Mouse (Mus musculus) G1E (cell line): Measurements from ENCODE around the gene Qprt. TPM values are rescaled to one million over a fixed set of nuclear protein-coding genes. Genes with fewer than 3 reads are reported as not detected.

ENCODE experiments used
- ATAC-seq: 2 replicates; pipeline ENCODE4 v1.8.0; 2016; ENCODE audit warnings: mild to moderate bottlenecking; ENCODE audit not compliant: insufficient number of reproducible peaks, poor library complexity, low FRiP score, severe bottlenecking; ENCODE audit errors: extremely low read depth
- DNase-seq: peaks from one replicate; pipeline ENCODE4 v3.0.0; 2012; ENCODE audit warnings: low spot score
- H3K27me3 ChIP-seq: 2 replicates; pipeline ENCODE4 v1.6.1; 2012; ENCODE audit warnings: mild to moderate bottlenecking, low read length, inconsistent platforms; ENCODE audit not compliant: insufficient read depth
- H3K36me3 ChIP-seq: replicated peaks from 2 replicates; pipeline ENCODE3; 2012; ENCODE audit warnings: mild to moderate bottlenecking, inconsistent platforms
- H3K4me1 ChIP-seq: 2 replicates; pipeline ENCODE4 v1.6.1; 2012; ENCODE audit warnings: low read depth, low read length, inconsistent platforms, mixed read lengths; ENCODE audit not compliant: insufficient read depth
- H3K4me3 ChIP-seq: 2 replicates; pipeline ENCODE4 v1.5.1; 2012; ENCODE audit warnings: low read depth, mild to moderate bottlenecking, inconsistent platforms, low read length, moderate library complexity, mixed read lengths
- H3K9me3 ChIP-seq: replicated peaks from 2 replicates; pipeline ENCODE4 v1.6.1; 2012; ENCODE audit warnings: inconsistent platforms
- CTCF ChIP-seq: IDR thresholded peaks from 2 replicates; pipeline ENCODE4 v1.5.1; 2012; ENCODE audit warnings: low read depth, low read length, inconsistent platforms, mixed read lengths
- GATA1 ChIP-seq: IDR thresholded peaks from 2 replicates; pipeline ENCODE4 v1.6.1; 2012; ENCODE audit warnings: borderline replicate concordance, low read length, inconsistent platforms, mixed read lengths
- GATA2 ChIP-seq: IDR thresholded peaks from 2 replicates; pipeline ENCODE4 v1.6.1; 2012; ENCODE audit warnings: low read depth, low read length, inconsistent platforms, borderline replicate concordance
- POLR2AphosphoS5 ChIP-seq: IDR thresholded peaks from 2 replicates; pipeline ENCODE4 v1.6.1; 2012; ENCODE audit warnings: low read depth, low read length, inconsistent platforms; ENCODE audit not compliant: insufficient replicate concordance
- TAL1 ChIP-seq: conservative IDR thresholded peaks from 2 replicates; pipeline ENCODE4 v1.6.1; 2012; ENCODE audit warnings: low read depth, low read length, inconsistent platforms, mixed read lengths
- polyA plus RNA-seq: library from polyadenylated mRNA; stranded (reverse); fragments of >175 nt; gene quantifications from 2 replicates; pipeline ENCODE4 v1.2.3, GENCODE M21; 2012
- total RNA-seq, 2 experiments: library from RNA; stranded (forward) in 1 of 2; stranded (reverse) in 1 of 2; fragments of 200-1000 nt in 1 of 2; fragments of >200 nt in 1 of 2; fragmentation: Nextera tagmentation in 1 of 2; gene quantifications; 2 replicates each; pipeline ENCODE4 v1.2.3; 2014 to 2017

Qprt gene
- total and polyA plus RNA-seq, 3 experiments: 1.2 to 8.0 (median 2.0) TPM

DNA sequence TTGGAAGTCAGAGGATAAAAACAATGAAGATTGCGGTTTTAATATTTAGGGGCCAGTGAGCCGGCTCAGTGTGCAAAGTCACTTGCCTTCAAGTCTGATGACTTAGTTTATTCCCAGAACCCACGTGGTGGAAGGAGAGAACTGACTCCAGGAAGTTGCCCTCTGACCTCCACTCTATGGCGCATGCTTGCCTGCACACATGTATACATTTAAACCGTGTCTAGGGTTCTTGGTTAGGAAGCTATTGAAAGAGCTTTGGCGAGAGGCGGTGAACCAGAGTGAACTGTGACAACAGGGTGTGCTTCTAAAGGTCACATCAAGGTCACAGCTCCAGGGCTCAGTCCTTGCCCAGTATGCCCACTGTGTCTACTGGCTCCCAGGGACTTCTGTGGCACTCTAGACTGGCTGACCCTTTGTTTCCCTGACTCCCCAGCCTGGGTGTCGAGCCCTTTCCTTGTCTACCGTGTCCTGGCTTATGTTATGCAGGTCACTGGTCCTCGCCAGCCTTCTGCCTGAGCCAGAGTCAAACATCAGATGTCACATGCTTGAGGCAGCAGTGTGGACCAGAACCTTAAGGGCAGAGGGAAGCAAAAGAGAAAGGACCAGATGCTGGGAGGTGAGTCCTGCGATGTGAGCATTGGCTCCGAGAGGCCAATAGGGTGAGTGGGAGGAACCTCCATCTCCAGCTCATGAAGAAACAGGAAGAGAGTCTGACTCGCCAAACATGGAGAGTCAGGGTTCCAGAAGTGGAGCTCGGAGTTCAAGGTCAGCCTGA is 3.2 kb downstream of the Qprt start:
- no peaks in the 10 kb centered on the region for H3K9me3 ChIP-seq
- H3K4me3 ChIP-seq: no peak overlapping the region
- H3K4me1 ChIP-seq: peaks cover 56% of the 10 kb centered on the region
- no peaks in the 10 kb centered on the region for H3K27me3 ChIP-seq
- ATAC-seq (no peak), DNase-seq (no peak)
- H3K36me3 ChIP-seq: peaks cover 78% of the 10 kb centered on the region
- no peak for TF ChIP-seq TAL1
- no peak for TF ChIP-seq GATA1
- no peak for TF ChIP-seq CTCF
- no peak for TF ChIP-seq POLR2AphosphoS5
- no peak for TF ChIP-seq GATA2

DNA sequence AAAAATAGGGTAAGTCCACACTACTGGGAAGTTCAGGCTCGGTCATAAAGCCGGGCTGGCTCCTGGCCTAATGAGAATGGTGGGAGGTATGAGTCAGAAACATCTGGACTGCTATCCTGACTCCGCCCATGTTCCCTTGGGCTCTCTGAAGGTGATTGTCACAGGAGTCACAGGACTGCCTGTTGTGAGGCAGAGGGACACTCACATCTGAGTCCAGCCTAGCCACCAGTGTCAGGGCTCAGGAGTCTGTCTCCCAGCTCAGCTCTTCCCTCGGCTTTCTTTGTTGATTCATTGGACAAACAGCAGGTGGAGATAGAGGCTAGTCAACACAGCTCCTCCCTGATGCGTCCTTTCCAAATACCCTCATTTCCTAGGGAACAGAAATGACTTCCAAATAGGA is 4.1 kb downstream of the Qprt start:
- no peak for ATAC-seq
- H3K4me1 ChIP-seq: peaks cover 65% of the 10 kb centered on the region
- no peak for DNase-seq

DNA sequence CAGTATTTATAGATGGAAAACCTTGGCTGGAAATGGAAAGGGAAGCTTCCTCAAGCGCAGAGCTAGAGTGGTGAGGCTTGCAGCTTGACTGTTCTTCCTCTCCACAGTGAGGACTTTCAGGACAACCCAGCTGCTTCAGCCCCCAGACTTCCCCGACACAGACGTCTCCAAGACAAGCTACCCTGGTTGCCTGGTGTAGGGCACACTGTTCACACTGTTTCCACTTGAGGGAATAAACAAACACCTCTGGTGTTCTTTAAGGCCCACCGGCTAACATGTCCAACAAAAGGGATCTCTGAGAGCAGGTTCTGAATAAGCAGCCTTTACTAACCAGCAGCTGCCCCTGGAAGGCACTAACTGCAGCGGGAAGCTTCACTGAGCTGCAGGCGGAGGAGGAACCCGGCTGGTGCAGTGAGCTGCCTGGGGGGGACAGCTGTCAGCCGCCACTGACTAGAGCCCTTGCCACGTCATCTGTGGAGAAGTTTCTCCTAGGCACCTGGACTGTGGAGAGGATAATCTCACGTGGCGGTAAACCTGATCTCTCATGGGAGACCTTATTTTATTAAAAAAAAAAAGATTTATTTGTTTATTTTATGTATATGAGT is 5.6 kb downstream of the Qprt start:
- TF ChIP-seq TAL1 (no peak), GATA1 (no peak), POLR2AphosphoS5 (no peak), GATA2 (no peak)
- no peaks in the 10 kb centered on the region for H3K9me3 ChIP-seq
- DNase-seq (no peak), ATAC-seq (no peak)
- H3K4me1 ChIP-seq: peaks cover 72% of the 10 kb centered on the region
- no peaks in the 10 kb centered on the region for H3K27me3 ChIP-seq
- peaks cover 73% of the 10 kb centered on the region for H3K36me3 ChIP-seq
- no peak overlapping the region for H3K4me3 ChIP-seq

More for the DNA sequence above, 4.1 kb downstream of the Qprt start:
- H3K27me3 ChIP-seq: no peaks in the 10 kb centered on the region
- no peaks in the 10 kb centered on the region for H3K9me3 ChIP-seq
- TF ChIP-seq GATA1 (no peak), POLR2AphosphoS5 (no peak), CTCF (no peak)
- H3K36me3 ChIP-seq: peaks cover 75% of the 10 kb centered on the region
- H3K4me3 ChIP-seq: no peak overlapping the region

DNA sequence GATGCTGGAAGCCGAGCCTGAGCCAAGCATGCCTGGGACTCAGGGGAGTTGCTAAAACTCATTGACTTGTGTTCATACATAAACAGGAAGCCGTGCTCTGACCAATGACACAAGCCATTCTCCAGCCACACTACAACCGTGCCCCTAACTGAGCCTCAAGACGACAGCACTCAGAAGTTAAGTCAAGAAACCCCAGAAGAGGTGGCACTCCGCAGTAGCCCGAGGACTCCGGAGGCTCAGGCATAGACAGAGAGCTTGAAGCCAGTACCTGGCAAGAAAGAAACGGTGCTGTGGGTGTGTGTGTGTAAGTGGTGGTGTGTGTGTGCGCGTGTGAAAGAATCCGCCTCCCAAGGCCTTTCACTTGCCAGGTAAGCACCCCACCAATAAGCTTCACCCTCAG is 7.1 kb downstream of the Qprt start:
- Histone ChIP-seq H3K9me3 (no peaks in the 10 kb centered on the region), H3K36me3 (peaks cover 71% of the 10 kb centered on the region), H3K4me1 (peaks cover 76% of the 10 kb centered on the region), H3K4me3 (no peak overlapping the region), H3K27me3 (no peaks in the 10 kb centered on the region)
- TF ChIP-seq POLR2AphosphoS5 (no peak), GATA1 (no peak), CTCF (no peak), TAL1 (no peak), GATA2 (no peak)
- no peak for DNase-seq
- ATAC-seq: no peak

DNA sequence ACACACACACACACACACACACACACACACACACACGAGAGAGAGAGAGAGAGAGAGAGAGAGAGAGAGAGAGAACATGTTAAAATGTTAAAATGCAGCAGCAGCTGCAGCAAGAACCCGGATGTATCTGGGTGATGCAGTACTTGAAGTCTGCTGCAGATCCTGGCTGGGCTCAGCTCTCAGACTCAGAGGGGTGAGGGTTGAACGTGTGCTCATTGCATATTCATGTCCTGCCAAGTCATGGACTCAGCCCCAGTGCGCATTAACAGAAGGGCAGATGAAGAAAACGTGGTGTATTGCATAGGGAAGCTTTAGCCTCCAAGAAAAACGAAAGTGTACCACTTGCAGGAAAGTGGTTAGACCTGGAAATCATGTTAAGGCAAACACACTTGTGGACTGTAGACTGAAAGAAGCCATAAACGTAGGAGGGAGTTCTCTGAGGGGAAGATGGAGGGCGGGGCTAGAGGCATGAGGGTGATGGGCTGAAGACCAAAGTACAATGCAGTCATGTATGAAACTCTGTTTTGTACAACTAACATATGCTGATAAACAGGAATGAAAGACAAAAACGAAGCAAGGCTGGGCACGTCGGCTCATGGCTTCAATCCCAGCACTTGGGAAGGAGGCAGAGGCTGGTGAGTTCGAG is 8.3 kb downstream of the Qprt start:
- DNase-seq: no peak
- H3K4me3 ChIP-seq: no peak overlapping the region
- H3K9me3 ChIP-seq: no peaks in the 10 kb centered on the region
- no peak for TF ChIP-seq GATA1
- H3K36me3 ChIP-seq: peaks cover 65% of the 10 kb centered on the region
- ATAC-seq: no peak
- no peaks in the 10 kb centered on the region for H3K27me3 ChIP-seq
- H3K4me1 ChIP-seq: peaks cover 65% of the 10 kb centered on the region

DNA sequence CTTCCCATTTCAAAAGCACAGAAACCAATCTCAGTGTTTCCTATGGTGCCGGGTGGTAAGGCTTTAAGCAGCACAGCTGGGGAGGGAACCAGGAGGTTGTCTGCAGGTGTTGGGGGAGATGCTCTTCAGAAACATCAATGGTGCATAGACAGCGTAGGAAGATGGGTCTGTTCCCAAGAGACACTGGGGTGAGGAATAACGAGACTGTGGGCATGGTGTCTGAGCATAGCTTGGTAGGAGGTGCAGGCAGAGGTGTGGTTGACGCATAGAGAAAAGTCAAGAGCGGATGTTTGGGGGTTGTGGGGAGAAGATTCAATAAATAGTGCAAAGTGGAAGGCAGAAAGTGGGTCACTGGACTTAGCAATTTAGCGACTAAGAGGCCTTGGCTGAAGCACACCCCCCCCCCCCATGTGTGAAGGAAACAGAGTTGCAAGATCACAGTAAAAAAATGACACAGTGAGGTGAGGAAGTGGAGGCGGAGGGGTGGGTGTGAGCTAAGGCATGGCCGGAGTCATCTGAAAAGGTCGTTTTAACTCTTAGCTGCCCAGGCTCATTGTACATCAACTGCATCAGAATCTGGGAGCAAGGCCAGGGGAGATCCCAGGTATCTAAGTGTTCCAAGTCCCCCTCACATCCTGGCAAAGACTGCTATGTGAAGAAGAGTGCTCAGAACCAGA is 9.0 kb downstream of the Qprt start:
- H3K4me1 ChIP-seq: peaks cover 59% of the 10 kb centered on the region
- peaks cover 66% of the 10 kb centered on the region for H3K36me3 ChIP-seq
- H3K4me3 ChIP-seq: no peak overlapping the region
- TF ChIP-seq TAL1: no peak
- TF ChIP-seq POLR2AphosphoS5: no peak
- no peak for TF ChIP-seq GATA2
- no peak for TF ChIP-seq GATA1
- TF ChIP-seq CTCF: no peak
- no peaks in the 10 kb centered on the region for H3K9me3 ChIP-seq
- H3K27me3 ChIP-seq: no peaks in the 10 kb centered on the region
- DNase-seq (no peak), ATAC-seq (no peak)
